Mouse (Mus musculus) cerebellum, adult 2 months (tissue): ENCODE results near the gene Stk39.

Experiments
- CTCF ChIP-seq: fragments of 200-500 bp; IDR thresholded peaks from 2 replicates; pipeline ENCODE4 v1.5.1; 2011; ENCODE audit warnings: low read depth, mild to moderate bottlenecking, control low read depth, low read length, moderate library complexity, borderline replicate concordance; ENCODE audit not compliant: insufficient read depth
- POLR2A ChIP-seq: fragments of 200-500 bp; IDR thresholded peaks from 2 replicates; pipeline ENCODE4 v1.6.1; 2011; ENCODE audit warnings: low read length, control low read depth, borderline replicate concordance; ENCODE audit not compliant: insufficient read depth

- TF ChIP-seq POLR2A (no peak), CTCF (no peak)
Observed at GRCm38 (mm10) chr2:68249855-68250424, 222.1 kb downstream of the Stk39 start.
